ENCODE assay signal across 9 mouse cellular contexts in the genomic region with DNA sequence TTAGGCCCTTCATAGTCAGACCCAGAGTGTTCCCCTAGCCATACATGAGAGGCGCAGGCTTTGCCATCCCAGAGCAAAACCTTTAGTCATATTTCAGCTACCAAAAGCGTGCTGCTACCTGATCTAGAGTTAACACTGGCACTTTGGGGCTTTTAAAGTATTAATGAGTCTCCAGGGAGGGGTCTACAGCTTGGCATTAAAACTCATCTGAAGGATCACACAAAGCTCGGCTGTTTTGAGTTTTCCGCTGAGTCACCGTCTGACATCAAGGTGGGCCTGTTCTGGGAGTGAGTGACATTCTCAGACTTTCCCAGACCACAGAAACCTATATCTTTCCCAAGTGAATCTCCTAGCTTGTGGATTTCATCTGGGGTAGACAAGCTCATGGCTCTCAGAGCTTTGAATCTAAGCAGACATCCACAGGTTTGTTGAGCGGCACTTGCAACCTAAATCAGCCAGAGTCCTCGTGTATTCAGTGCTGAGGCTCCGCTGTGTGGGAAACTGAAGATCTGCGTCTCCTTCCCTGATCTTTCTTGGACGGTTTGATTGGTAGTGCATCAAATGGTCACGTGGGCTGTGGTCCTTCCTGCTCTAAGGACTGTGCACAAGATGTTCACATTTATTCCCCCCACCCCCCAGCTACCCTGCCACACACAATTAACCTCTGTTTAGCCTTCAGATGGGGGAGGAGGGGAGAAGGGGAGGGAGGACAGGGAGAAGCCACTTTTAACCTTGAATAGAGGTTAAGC. TPM values are rescaled to one million over a fixed set of nuclear protein-coding genes. Genes with fewer than 3 reads are reported as not detected.
DNase-seq lines count a peak whose midpoint lies in the region; ATAC-seq lines count a peak whose summit lies in the region.
"Had no signal": no experiment of that assay in that cellular context is flagged by ENCODE, and none has a peak within 500 bp of the region (broad histone marks: within the 10 kb centered on the region; RNA-seq: fewer than 3 reads in every experiment).

No protein-coding gene starts in this region.

- no peak for DNase-seq in frontal cortex, postnatal 14 days (ENCODE audit: low spot score in 2 of 2)
- peak; percentile 23 for DNase-seq in 3T3-L1 (ENCODE audit: low read depth, low spot score)
- DNase-seq in adrenal gland, postnatal 10 days: no peak
- no peak for DNase-seq in ovary, adult 18-20 months (ENCODE audit: low spot score)

- peak overlapping the region; percentile 23; the same call in 1 of the 2 replicates for H3K4me3 ChIP-seq in forebrain, embryonic 12.5 days (replicated peaks)
- H3K4me3 ChIP-seq in limb, embryonic 13.5 days: peak overlapping the region; percentile 26; the same call in 1 of the 2 replicates
- H3K4me3 ChIP-seq: erythroblast, embryonic 14.5 days had no signal

- peaks cover 70% of the 10 kb centered on the region for H3K4me1 ChIP-seq in forebrain, embryonic 12.5 days
- peaks cover 56% of the 10 kb centered on the region for H3K4me1 ChIP-seq in limb, embryonic 13.5 days

- H3K27ac ChIP-seq in forebrain, embryonic 12.5 days: peak overlapping the region; percentile 80
- peak overlapping the region; percentile 52; the same call in 1 of the 2 replicates for H3K27ac ChIP-seq in limb, embryonic 13.5 days

- H3K4me2 ChIP-seq in forebrain, embryonic 12.5 days: peak overlapping the region; percentile 49
- H3K4me2 ChIP-seq in limb, embryonic 13.5 days (replicated peaks): peak overlapping the region; percentile 58

- 0 out of 2 replicates have a peak overlapping the region, but pooled peaks have one; percentile 17 for H3K9ac ChIP-seq in forebrain, embryonic 12.5 days
- peak overlapping the region; percentile 14; the same call in 1 of the 2 replicates for H3K9ac ChIP-seq in limb, embryonic 13.5 days

- WGBS in forebrain, embryonic 12.5 days: 36% methylated on average over 11 of the region's 11 CpGs
- 35% methylated on average over 11 of the region's 11 CpGs for WGBS in limb, embryonic 13.5 days

- H3K36me3 ChIP-seq in forebrain, embryonic 12.5 days (replicated peaks): no peaks in the 10 kb centered on the region
- H3K36me3 ChIP-seq in limb, embryonic 13.5 days: no peaks in the 10 kb centered on the region

- no peaks in the 10 kb centered on the region for H3K27me3 ChIP-seq in forebrain, embryonic 12.5 days
- peaks cover 3% of the 10 kb centered on the region; the same call in 1 of the 2 replicates for H3K27me3 ChIP-seq in limb, embryonic 13.5 days

- no peaks in the 10 kb centered on the region for H3K9me3 ChIP-seq in forebrain, embryonic 12.5 days
- no peaks in the 10 kb centered on the region for H3K9me3 ChIP-seq in limb, embryonic 13.5 days

- peak; percentile 5; the same call in 1 of the 2 replicates for ATAC-seq in frontal cortex, adult (ENCODE audit: low TSS enrichment)
- peak; percentile 41 for ATAC-seq in forebrain, embryonic 12.5 days (ENCODE audit: low FRiP score)
- peak; percentile 45; the same call in 1 of the 2 replicates for ATAC-seq in limb, embryonic 13.5 days (ENCODE audit: low FRiP score, low read depth)
- ATAC-seq in activated CD4-positive, CD25-positive, alpha-beta regulatory T cell, adult 4 months: no peak

RNA-seq across cellular contexts. Expression of a gene that starts 5.2 kb away (rescaled TPM):
- polyA plus RNA-seq in forebrain, embryonic 12.5 days (2016; fragmentation: Nextera tagmentation; extraction: Ambion mirVana): 26.5 and 27.5 TPM in 2 replicates
- 49.6 and 50.6 TPM in 2 replicates for polyA plus RNA-seq in limb, embryonic 13.5 days (2015; fragmentation: Nextera tagmentation; extraction: Ambion mirVana)
- 100 to 1,000 TPM; 142 to 154 TPM for total RNA-seq in adrenal gland, postnatal 10 days (2021)
- not detected for polyA plus RNA-seq in activated CD4-positive, CD25-positive, alpha-beta regulatory T cell, adult 4 months (2017; shearing (Covaris generic))
- polyA plus RNA-seq: erythroblast, embryonic 14.5 days had no signal

RNA-seq across cellular contexts. Expression of a gene that starts 30.9 kb away (rescaled TPM):
- polyA plus RNA-seq in forebrain, embryonic 12.5 days (2016; fragmentation: Nextera tagmentation; extraction: Ambion mirVana): not detected in 2 replicates
- polyA plus RNA-seq in limb, embryonic 13.5 days (2015; fragmentation: Nextera tagmentation; extraction: Ambion mirVana): not detected in 2 replicates
- total RNA-seq in adrenal gland, postnatal 10 days (2021): not detected
- not detected for polyA plus RNA-seq in activated CD4-positive, CD25-positive, alpha-beta regulatory T cell, adult 4 months (2017; shearing (Covaris generic))
- polyA plus RNA-seq: erythroblast, embryonic 14.5 days had no signal

Comparison
In these comparisons a context has a peak if more than half of its experiments do, and no peak if none do; other contexts are left out.
1. RNA of a gene that starts 5.2 kb away (polyA plus RNA-seq): 49.6 to 50.6 TPM in limb, embryonic 13.5 days and 26.5 to 27.5 TPM in forebrain, embryonic 12.5 days; not detected in activated CD4-positive, CD25-positive, alpha-beta regulatory T cell, adult 4 months; every median in the first group is over 10 times any median in the second.